Mouse (Mus musculus) CH12.LX (cell line): ENCODE measurements around the gene Sergef. TPM values are rescaled to one million over a fixed set of nuclear protein-coding genes. Genes with fewer than 3 reads are reported as not detected.

ENCODE experiments used
- DNase-seq: peaks from one replicate; pipeline ENCODE4 v3.0.0-alpha.2; 2013; ENCODE audit errors: extremely low read depth
- H3K27ac ChIP-seq: 2 replicates; pipeline ENCODE4 v1.5.1; 2012; ENCODE audit warnings: low read depth, mild to moderate bottlenecking, control low read depth, moderate library complexity; ENCODE audit not compliant: insufficient read depth
- H3K27me3 ChIP-seq: replicated peaks from 2 replicates; pipeline ENCODE3; 2012; ENCODE audit warnings: inconsistent platforms
- H3K36me3 ChIP-seq, 2 experiments: replicated peaks in 1 of 2; 2 replicates each; pipeline versions ENCODE3 to v1.6.1; 2012; ENCODE audit warnings: inconsistent platforms in 1 of 2, low read length in 1 of 2, mild to moderate bottlenecking in 1 of 2, mixed read lengths in 1 of 2, moderate library complexity in 1 of 2; ENCODE audit not compliant: control insufficient read depth in 1 of 2, insufficient read depth in 1 of 2
- H3K4me1 ChIP-seq, 2 experiments: 2 replicates each; pipeline ENCODE4 v1.6.1; 2012; ENCODE audit warnings: inconsistent platforms in 1 of 2, moderate library complexity in 1 of 2; ENCODE audit not compliant: insufficient read depth in 2 of 2, control insufficient read depth in 1 of 2
- H3K4me2 ChIP-seq: 2 replicates; pipeline ENCODE4 v1.6.1; 2012; ENCODE audit warnings: low read depth, mild to moderate bottlenecking, control low read depth; ENCODE audit not compliant: poor library complexity, insufficient read depth, severe bottlenecking
- H3K4me3 ChIP-seq, 3 experiments: fragments of 150-350 bp in 1 of 3; sonication (generic) in 1 of 3; replicated peaks in 1 of 3; 2 replicates each; pipeline versions ENCODE3 to v1.5.1; 2011 to 2012; ENCODE audit warnings: low read depth in 2 of 3, low read length in 2 of 3, mild to moderate bottlenecking in 2 of 3, moderate library complexity in 2 of 3, control low read depth in 1 of 3, improper control_type of control experiment in 1 of 3, inconsistent platforms in 1 of 3, mixed read lengths in 1 of 3; ENCODE audit not compliant: poor library complexity in 1 of 3
- H3K79me2 ChIP-seq: replicated peaks from 2 replicates; pipeline ENCODE4 v1.6.1; 2012; ENCODE audit warnings: mild to moderate bottlenecking, moderate library complexity; ENCODE audit not compliant: control insufficient read depth, poor library complexity, insufficient read depth, severe bottlenecking; ENCODE audit errors: extremely low read depth
- H3K9ac ChIP-seq: 2 replicates; pipeline ENCODE4 v1.6.1; 2012; ENCODE audit warnings: low read depth, mild to moderate bottlenecking, control low read depth, moderate library complexity; ENCODE audit not compliant: insufficient read depth
- H3K9me3 ChIP-seq: replicated peaks from 2 replicates; pipeline ENCODE3; 2012; ENCODE audit warnings: low read length, inconsistent platforms, mixed read lengths
- CHD1 ChIP-seq: IDR thresholded peaks from 2 replicates; pipeline ENCODE4 v1.6.1; 2012; ENCODE audit warnings: low read depth, low read length, improper control_type of control experiment, inconsistent platforms
- CHD2 ChIP-seq: IDR thresholded peaks from 2 replicates; pipeline ENCODE4 v1.6.1; 2011; ENCODE audit warnings: low read length, improper control_type of control experiment
- ELF1 ChIP-seq: IDR thresholded peaks from 2 replicates; pipeline ENCODE4 v1.6.1; 2014; ENCODE audit warnings: low read depth, mild to moderate bottlenecking, inconsistent platforms, low read length, improper control_type of control experiment
- EP300 ChIP-seq: IDR thresholded peaks from 2 replicates; pipeline ENCODE4 v1.6.1; 2011; ENCODE audit warnings: low read length, improper control_type of control experiment
- ETS1 ChIP-seq: conservative IDR thresholded peaks from 2 replicates; pipeline ENCODE4 v1.6.1; 2012; ENCODE audit warnings: low read depth, mild to moderate bottlenecking, inconsistent platforms, low read length, improper control_type of control experiment, moderate library complexity
- HCFC1 ChIP-seq: IDR thresholded peaks from 2 replicates; pipeline ENCODE4 v1.6.1; 2012; ENCODE audit warnings: low read depth, mild to moderate bottlenecking, inconsistent platforms, low read length, improper control_type of control experiment
- IRF4 ChIP-seq: IDR thresholded peaks from 2 replicates; pipeline ENCODE4 v1.6.1; 2014; ENCODE audit warnings: low read depth, mild to moderate bottlenecking, inconsistent platforms, low read length, improper control_type of control experiment
- JUN ChIP-seq: IDR thresholded peaks from 2 replicates; pipeline ENCODE4 v1.6.1; 2011; ENCODE audit warnings: low read depth, mild to moderate bottlenecking, low read length, improper control_type of control experiment, moderate library complexity; ENCODE audit not compliant: insufficient read depth
- KAT2A ChIP-seq: IDR thresholded peaks from 2 replicates; pipeline ENCODE4 v1.6.1; 2012; ENCODE audit warnings: low read length, improper control_type of control experiment, inconsistent platforms; ENCODE audit not compliant: insufficient replicate concordance
- MAFK ChIP-seq: IDR thresholded peaks from 2 replicates; pipeline ENCODE4 v1.6.1; 2011; ENCODE audit warnings: low read length, improper control_type of control experiment; ENCODE audit not compliant: insufficient replicate concordance
- MAX ChIP-seq: IDR thresholded peaks from 2 replicates; pipeline ENCODE4 v1.6.1; 2011; ENCODE audit warnings: low read length, improper control_type of control experiment
- MXI1 ChIP-seq: IDR thresholded peaks from 2 replicates; pipeline ENCODE4 v1.6.1; 2011; ENCODE audit warnings: mild to moderate bottlenecking, low read depth, low read length, improper control_type of control experiment
- MYC ChIP-seq: IDR thresholded peaks from 2 replicates; pipeline ENCODE4 v1.6.1; 2011; ENCODE audit warnings: low read depth, mild to moderate bottlenecking, improper control_type of control experiment, low read length
- NELFE ChIP-seq: IDR thresholded peaks from 2 replicates; pipeline ENCODE4 v1.6.1; 2011; ENCODE audit warnings: low read depth, low read length, improper control_type of control experiment
- NRF1 ChIP-seq: IDR thresholded peaks from 2 replicates; pipeline ENCODE4 v1.6.1; 2014; ENCODE audit warnings: low read depth, mild to moderate bottlenecking, inconsistent platforms, low read length, improper control_type of control experiment, moderate library complexity
- POLR2A ChIP-seq: IDR thresholded peaks from 2 replicates; pipeline ENCODE4 v1.6.1; 2011; ENCODE audit warnings: low read depth, mild to moderate bottlenecking, improper control_type of control experiment, low read length
- RAD21 ChIP-seq: IDR thresholded peaks from 2 replicates; pipeline ENCODE4 v1.6.1; 2011; ENCODE audit warnings: low read depth, mild to moderate bottlenecking, low read length, improper control_type of control experiment, moderate library complexity
- TCF12 ChIP-seq: IDR thresholded peaks from 2 replicates; pipeline ENCODE4 v1.6.1; 2014; ENCODE audit warnings: low read depth, mild to moderate bottlenecking, inconsistent platforms, low read length, improper control_type of control experiment
- UBTF ChIP-seq: IDR thresholded peaks from 2 replicates; pipeline ENCODE4 v1.6.1; 2012; ENCODE audit warnings: low read depth, mild to moderate bottlenecking, inconsistent platforms, low read length, improper control_type of control experiment, moderate library complexity
- USF1 ChIP-seq: IDR thresholded peaks from 2 replicates; pipeline ENCODE4 v1.6.1; 2014; ENCODE audit warnings: low read depth, mild to moderate bottlenecking, inconsistent platforms, low read length, improper control_type of control experiment
- USF2 ChIP-seq: conservative IDR thresholded peaks from 2 replicates; pipeline ENCODE4 v1.6.1; 2011; ENCODE audit warnings: low read depth, low read length, improper control_type of control experiment
- dilution Hi-C: fragments of 300-500 bp; cut with MboI; formaldehyde crosslinking; loops from 2 replicates; pipeline ENCODE4 v1.14.3; 2020; ENCODE audit warnings: low sequenced_read_pairs; ENCODE audit not compliant: extremely low pct_unique_long_range_greater_than_20kb, extremely low pct_ligation_motif_present
- in situ Hi-C: fragments of 300-500 bp; cut with MboI; formaldehyde crosslinking; loops from 3 replicates; pipeline ENCODE4 v1.14.3; 2019; ENCODE audit warnings: low sequenced_read_pairs, low pct_ligation_motif_present, low pct_unique_long_range_greater_than_20kb, mixed read lengths
- polyA plus RNA-seq: library from polyadenylated mRNA; unstranded; fragments of >175 nt; gene quantifications from 2 replicates; pipeline ENCODE4 v1.2.1, GENCODE M21; 2012; ENCODE audit warnings: low read depth; ENCODE audit not compliant: insufficient read length
- total RNA-seq, 2 experiments: library from RNA; depleted of rRNA; stranded (reverse); fragments of 300-350 nt in 1 of 2; fragments of >200 nt in 1 of 2; gene quantifications; 2 replicates each; pipeline ENCODE4 v1.2.3; 2012 to 2014

Sergef gene
- total and polyA plus RNA-seq, 3 experiments = 13.0 to 18.0 (median 14.1) TPM

- in situ Hi-C loops = no loop called here
- dilution Hi-C loops = no loop called here
Measured at GRCm38 (mm10) chr7:46433874-46434273, 205.7 kb downstream of the Sergef start.

GRCm38 (mm10) chr7:46425012-46425411 is 214.6 kb downstream of the Sergef start:
- Histone ChIP-seq H3K9me3 (no peaks in the 10 kb centered on the region), H3K27ac (no peak overlapping the region), H3K9ac (no peak overlapping the region), H3K4me1 (0 out of 4 replicates have a peak, but pooled peaks cover 0 to 2% of the 10 kb centered on the region in 2 experiments), H3K27me3 (no peaks in the 10 kb centered on the region), H3K36me3 (no peaks in the 10 kb centered on the region), H3K4me2 (no peak overlapping the region), H3K79me2 (no peaks in the 10 kb centered on the region), H3K4me3 (no peak overlapping the region)
- in situ Hi-C loops (no loop called here), dilution Hi-C loops (no loop called here)
- TF ChIP-seq MAX = no peak
- no peak for TF ChIP-seq ETS1
- TF ChIP-seq CHD1 = no peak
- no peak for TF ChIP-seq JUN
- TF ChIP-seq KAT2A = no peak
- no peak for TF ChIP-seq CHD2
- no peak for TF ChIP-seq RAD21
- no peak for TF ChIP-seq MAFK
- TF ChIP-seq HCFC1 = no peak
- no peak for TF ChIP-seq UBTF
- no peak for TF ChIP-seq TCF12
- TF ChIP-seq MXI1 = no peak
- TF ChIP-seq NELFE = no peak
- TF ChIP-seq USF1 = no peak
- DNase-seq = no peak

More at GRCm38 (mm10) chr7:46433874-46434273, 205.7 kb downstream of the Sergef start:
- no peak overlapping the region for H3K9ac ChIP-seq
- H3K9me3 ChIP-seq = no peaks in the 10 kb centered on the region
- peaks cover 11% of the 10 kb centered on the region for H3K27me3 ChIP-seq
- H3K4me3 ChIP-seq = no peak overlapping the region
- H3K79me2 ChIP-seq = no peaks in the 10 kb centered on the region
- H3K36me3 ChIP-seq = no peaks in the 10 kb centered on the region
- H3K4me2 ChIP-seq = no peak overlapping the region
- DNase-seq = no peak
- peaks cover 0 to 12% of the 10 kb centered on the region in 2 experiments; a peak in 2 of 4 replicates for H3K4me1 ChIP-seq
- TF ChIP-seq POLR2A (no peak), EP300 (no peak), TCF12 (no peak), JUN (no peak), MYC (no peak), NRF1 (no peak), USF2 (no peak), CHD2 (no peak), ETS1 (no peak), HCFC1 (no peak), IRF4 (no peak), RAD21 (no peak), MXI1 (no peak), KAT2A (no peak), NELFE (no peak), ELF1 (no peak)
- no peak overlapping the region for H3K27ac ChIP-seq
